Mouse (Mus musculus) bone marrow macrophage, adult 2 months (primary cell): Measurements from ENCODE around the gene Taok3.

ENCODE experiments used
- CTCF ChIP-seq: IDR thresholded peaks from 2 replicates; pipeline ENCODE4 v1.5.1; 2012; ENCODE audit warnings: low read depth, mild to moderate bottlenecking, low read length, moderate library complexity
- POLR2A ChIP-seq: IDR thresholded peaks from 2 replicates; pipeline ENCODE4 v1.6.1; 2012; ENCODE audit warnings: mild to moderate bottlenecking, low read depth, low read length, borderline replicate concordance

DNA sequence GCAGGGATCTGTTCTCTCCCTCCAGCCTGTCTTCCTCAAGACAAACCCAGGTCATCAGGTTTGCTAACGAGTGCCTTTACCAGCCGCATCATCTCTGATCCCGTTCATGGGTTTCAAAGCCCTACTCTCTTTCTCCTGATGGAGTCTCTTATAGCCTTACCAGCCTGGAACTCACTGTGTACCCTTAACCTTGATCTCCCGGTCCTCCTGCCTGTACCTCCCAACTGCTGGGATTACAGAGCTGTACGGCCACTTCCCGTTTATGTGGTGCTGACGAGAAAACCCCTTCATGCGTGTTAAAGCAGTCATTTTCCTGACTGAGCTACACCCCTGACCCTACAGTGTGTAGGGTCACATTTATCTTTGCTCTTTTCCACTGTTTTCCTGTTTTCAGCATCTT, 39.4 kb downstream of the Taok3 start:
- no peak for TF ChIP-seq POLR2A
- no peak for TF ChIP-seq CTCF
